Mouse (Mus musculus): ENCODE results near the gene Mtfp1.
A peak's percentile ranks its signal among the peaks of the same experiment; 100 is the strongest.
"Not testable (repeated sequence)": the region's sequence is repeated elsewhere in the genome, so short reads cannot be mapped to it uniquely, and the experiment has no call there.

Gene Mtfp1

GRCm38 (mm10) chr11:4114541-4114940 lies 19.3 kb upstream of the Mtfp1 start:
- not testable (repeated sequence) for DNase-seq (ENCODE audit: low read depth, low spot score)

GRCm38 (mm10) chr11:4113970-4114369 lies 18.7 kb upstream of the Mtfp1 start:
- DNase-seq (ENCODE audit: low read depth, low spot score): no peak

DNA sequence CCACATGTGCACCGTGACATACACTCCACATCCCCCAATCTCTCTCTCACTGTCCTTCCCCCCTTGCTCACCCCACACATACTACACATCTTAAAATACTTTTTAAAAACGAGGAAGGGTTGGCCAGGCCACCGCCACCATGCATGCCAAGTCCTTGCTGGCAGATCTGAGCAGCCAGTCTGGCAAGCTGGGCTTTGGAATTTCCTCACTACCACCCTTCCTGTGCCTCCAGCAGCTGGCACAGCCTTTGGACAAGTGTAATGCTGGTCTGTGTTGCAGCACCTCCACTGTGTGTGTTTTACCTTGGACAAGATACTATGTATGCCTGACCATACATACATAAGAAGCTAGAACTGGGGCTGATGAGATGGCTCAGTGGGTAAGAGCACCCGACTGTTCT lies 18.3 kb upstream of the Mtfp1 start:
- DNase-seq (ENCODE audit: low read depth, low spot score): no peak

GRCm38 (mm10) chr11:4112861-4113260 lies 17.6 kb upstream of the Mtfp1 start:
- DNase-seq (ENCODE audit: low read depth, low spot score): no peak

DNA sequence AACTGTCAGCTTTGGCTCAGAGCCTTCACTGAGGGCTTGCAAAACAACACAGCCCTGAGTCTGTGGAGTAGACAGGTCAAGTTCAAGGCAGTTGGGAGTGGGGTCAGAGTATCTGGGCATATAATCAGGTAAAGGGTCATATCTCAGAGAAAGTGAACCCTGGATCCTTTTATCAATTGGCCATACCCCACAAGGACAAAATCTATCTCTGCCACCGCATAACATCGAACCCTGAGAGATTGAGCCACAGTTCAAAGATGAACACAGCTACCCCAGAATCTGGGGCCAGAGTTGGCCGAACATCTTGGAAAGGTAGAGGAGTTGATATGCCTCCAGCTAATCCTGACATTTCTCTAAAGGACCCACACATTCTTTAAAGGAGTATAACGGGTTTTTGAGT lies 16.8 kb upstream of the Mtfp1 start:
- no peak for DNase-seq (ENCODE audit: low read depth, low spot score)

- DNase-seq (ENCODE audit: low read depth, low spot score): no peak
Observed at GRCm38 (mm10) chr11:4108691-4109090, 13.4 kb upstream of the Mtfp1 start.

GRCm38 (mm10) chr11:4107901-4108300 lies 12.7 kb upstream of the Mtfp1 start:
- DNase-seq (ENCODE audit: low read depth, low spot score): not testable (repeated sequence)

DNA sequence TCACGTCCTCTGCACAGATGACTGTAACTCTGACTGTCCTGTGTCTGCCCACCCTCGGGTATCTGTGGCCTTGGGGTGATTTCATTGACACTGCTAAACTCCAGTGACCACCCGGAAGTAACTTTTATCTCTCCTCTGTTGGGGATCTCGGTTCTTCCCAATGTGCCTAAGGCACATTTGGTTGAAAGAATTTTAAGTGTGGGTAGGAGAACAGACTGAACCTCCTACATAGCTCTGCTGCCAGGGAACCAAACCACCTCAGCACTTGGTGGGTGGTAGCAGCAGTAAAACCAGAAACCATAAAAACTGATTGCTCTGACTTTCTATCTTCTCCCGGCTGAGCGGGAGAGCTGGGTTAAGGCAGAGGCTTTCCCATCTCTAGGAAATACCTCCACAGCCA lies 10.2 kb upstream of the Mtfp1 start:
- no peak for DNase-seq (ENCODE audit: low read depth, low spot score)

DNA sequence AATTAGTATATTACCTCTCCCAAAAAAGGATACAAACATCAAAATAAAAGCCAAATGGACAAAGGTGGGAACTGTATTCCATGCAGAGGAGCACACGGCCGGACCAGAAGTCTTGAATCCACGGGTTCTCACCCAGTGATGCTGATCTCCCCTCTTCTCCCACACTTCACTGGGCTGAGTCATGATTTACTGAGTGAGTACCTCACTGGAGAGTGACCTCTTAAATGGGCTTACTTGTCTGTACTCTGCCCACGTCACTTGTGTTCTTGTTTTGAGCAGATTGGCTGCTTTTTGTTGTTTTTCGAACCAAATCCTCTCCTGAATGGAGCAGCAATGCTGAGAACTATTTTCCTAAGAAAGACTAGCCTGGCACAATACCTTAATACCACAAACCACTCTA lies 9.7 kb upstream of the Mtfp1 start:
- DNase-seq (ENCODE audit: low read depth, low spot score): no peak

GRCm38 (mm10) chr11:4103522-4103921 lies 8.3 kb upstream of the Mtfp1 start:
- no peak for DNase-seq (ENCODE audit: low read depth, low spot score)

DNA sequence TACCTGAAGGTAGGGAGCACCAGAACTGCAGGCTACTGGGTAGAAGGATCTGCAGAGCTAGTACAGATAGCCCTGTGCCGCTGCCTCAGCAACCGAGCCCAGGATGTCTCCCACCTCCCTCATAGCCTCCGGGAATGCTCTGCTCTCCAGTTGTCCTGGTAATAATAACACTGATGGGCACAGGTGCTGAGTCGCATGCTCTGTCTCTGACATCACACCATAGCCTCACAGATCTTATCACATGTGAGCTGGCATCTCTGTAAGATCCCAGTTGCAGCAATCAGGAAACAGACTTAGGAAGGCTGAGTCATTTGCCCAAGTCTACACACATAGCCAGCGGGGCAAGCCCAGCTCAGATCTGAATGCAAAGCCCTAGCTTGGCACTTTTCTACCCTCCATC lies 6.6 kb upstream of the Mtfp1 start:
- DNase-seq (ENCODE audit: low read depth, low spot score): no peak

GRCm38 (mm10) chr11:4099447-4099846 lies 4.2 kb upstream of the Mtfp1 start:
- DNase-seq (ENCODE audit: low read depth, low spot score): no peak

- DNase-seq (ENCODE audit: low read depth, low spot score): no peak
Observed at GRCm38 (mm10) chr11:4098816-4099215, 3.6 kb upstream of the Mtfp1 start.

DNA sequence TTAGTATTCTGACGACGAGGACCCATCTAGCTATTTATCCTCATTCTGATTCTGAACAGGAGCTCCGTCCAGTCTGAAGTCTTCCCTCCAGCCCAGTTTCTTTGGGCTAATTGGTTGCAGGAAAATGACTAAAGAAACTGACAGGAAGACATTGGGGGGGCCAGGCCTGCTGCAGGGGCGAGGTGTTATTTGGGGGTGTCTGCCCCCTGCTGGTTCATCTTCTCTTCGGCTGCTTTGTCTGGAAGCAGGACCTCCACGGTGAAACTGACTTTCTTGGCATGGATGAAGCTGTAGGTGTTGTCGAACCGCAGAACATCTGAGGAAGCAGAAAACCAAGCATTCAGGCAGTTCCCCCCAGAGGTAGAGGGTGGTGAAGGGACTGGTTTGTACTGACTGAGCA lies 2.9 kb upstream of the Mtfp1 start:
- DNase-seq (ENCODE audit: low read depth, low spot score): no peak

DNA sequence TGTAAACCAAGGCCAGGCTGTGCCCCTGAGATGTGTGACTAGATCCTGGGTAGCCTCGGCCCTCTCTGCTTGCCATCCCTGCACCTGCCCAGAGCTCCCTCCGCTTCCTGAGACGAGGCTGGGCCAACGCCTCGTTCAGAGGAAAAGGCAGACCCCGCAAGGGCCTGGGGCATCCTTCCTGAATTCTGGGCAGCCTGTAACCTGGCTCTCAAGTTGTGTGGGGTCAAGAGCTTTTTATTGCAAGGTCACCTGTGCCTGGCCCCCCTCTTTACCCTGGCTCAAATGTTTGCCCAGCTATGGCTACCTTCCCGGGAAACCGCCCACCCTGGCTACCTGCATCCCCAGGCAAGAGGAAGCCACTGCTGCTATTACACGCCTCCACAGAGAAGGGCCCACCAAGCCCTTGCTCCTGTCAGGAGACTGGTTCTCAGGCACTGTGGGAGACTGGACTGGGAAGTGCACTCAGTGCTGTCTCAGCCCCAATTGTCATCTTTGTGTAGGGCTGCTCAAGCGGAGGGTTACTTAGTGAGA lies 1.9 kb upstream of the Mtfp1 start:
- DNase-seq (ENCODE audit: low read depth, low spot score): peak; percentile 18

DNA sequence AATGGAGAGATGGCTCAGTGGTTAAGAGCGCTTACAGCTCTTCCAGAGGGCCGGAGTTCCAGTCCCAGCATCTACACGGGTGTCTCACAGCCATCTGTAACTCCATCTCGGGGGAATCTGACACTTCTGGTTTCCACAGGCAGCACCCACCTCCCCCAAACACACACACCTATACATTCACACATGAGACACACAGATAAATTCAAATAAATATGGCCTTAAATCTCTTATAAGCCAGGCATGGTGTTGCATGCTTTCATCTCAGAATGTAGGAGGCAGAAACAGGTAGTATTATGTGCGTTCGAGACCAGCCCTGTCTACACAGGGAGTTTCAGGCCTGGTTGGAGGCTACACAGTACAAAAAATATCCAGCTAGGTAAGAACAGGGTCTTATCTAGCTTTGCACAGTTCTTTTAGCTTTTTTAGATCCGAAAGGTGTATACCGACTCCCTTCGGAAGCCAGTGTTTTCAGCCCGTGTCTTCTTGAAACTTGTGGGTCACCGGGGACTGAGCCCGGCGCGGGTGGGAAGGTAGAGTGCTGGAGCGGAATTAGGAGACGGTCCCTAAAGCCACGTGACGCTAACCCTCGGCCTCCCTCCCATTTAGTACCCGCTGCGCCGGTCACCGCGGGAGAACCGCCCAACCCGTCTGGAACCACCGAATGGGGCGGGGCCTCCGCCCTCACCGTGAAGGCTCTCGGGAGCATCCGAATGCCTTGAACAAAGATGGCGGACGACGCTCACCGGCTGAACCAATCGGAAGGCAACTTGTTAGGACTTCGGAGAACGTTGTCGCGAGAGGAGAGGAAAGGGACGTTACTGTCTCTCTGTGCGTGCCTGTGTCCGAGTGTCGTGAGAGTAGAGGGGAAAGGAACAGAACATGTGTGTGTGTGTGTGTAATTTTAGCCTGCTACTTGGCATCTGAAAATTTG lies 1.1 kb upstream of the Mtfp1 start:
- DNase-seq (ENCODE audit: low read depth, low spot score): peak; percentile 99

- peak; percentile 60 for DNase-seq (ENCODE audit: low read depth, low spot score)
Observed at GRCm38 (mm10) chr11:4094378-4095170, 671 bp downstream of the Mtfp1 start.

- no peak for DNase-seq (ENCODE audit: low read depth, low spot score)
Observed at GRCm38 (mm10) chr11:4093459-4094377, 1.5 kb downstream of the Mtfp1 start.

GRCm38 (mm10) chr11:4087267-4087666 lies 8.0 kb downstream of the Mtfp1 start:
- DNase-seq (ENCODE audit: low read depth, low spot score): no peak

DNA sequence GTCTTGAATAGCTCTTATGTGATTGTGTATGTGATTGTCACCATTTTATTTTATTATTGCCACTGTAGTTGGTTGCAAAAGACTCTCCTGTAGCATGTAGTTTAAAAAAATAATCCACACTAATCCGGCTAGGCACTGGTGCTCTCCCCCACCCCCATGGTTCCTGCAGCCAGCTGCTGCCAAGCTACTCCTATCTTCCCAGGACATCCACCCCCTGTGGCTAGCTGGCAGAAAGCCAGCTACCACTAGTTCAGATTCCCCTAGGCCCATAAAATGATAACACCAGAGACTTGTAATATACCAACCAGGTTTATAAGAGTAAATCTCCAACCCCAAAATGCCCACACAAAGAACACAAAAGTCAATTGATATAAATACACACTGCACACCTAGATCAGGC lies 9.0 kb downstream of the Mtfp1 start:
- no peak for DNase-seq (ENCODE audit: low read depth, low spot score)

- peak; percentile 60 for DNase-seq (ENCODE audit: low read depth, low spot score)
Observed at GRCm38 (mm10) chr11:4083316-4084078, 11.7 kb downstream of the Mtfp1 start.
